Mouse (Mus musculus): ENCODE results near the gene Mtx1.
A peak's percentile ranks its signal among the peaks of the same experiment; 100 is the strongest.

The Mtx1 gene

DNA sequence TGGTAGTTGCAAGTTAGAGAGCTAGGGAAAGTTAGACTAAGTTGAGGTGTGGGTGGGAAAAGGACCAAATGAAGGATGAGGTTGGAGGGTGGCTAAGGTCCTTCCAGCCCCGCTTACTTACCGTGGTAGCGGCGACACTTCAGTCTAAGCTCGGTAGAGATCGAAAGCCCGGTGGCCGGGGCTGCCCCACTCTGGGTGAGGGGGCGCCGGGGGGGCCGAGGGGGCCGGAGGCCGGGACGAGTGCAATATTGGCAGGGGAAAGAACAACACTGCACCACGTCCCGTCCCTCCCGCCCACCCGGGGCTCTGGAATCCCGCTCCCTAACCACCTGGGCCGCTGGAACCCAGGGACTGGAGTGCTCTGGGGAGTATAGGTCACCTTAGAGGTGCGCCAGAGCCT lies at the start of gene Mtx1:
Gene Mtx1 (minus strand): TSS at position 189 of the 400 bp plus-strand sequence.
- DNase-seq, result no peak

DNA sequence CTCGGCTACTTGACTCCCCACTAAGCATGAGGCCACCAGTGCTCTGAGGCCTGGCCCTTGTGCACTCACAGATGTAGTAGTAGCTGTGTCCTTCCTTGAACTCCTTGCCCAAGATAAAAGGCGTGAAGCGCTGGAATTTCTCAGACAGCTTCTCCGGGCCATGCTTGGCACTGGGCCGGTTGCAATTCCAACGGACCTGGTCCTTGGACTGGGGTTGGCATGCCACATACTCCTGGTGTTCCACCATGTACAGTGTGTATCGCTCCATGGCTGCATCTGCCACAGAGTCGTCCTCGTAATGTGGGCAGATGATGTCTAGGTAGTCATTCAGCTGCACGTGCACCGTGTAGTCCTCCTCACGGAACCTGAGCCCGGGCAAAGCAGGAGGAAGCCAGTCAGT lies 49.2 kb upstream of the Mtx1 start:
- DNase-seq, result no peak

DNA sequence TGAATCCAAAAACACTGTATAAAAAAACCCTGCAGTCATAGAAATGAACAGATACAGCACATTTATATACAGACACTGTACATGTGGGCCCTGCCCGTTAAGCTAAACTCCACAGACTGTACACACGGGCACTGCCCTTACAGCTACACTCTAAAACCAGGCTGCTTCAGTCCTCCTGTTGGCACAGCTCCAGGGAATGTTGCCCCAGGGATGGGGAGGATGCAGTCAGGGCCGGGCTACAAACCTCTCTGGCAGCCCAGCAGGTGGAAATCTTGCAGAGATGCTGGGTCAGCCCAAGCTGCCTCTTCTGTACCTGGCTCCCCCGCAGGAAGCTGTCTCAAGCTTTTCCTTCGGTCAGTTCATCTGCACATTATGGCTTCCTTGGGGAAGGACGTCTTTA lies 44.9 kb upstream of the Mtx1 start:
- peak; percentile 34 to 44 for DNase-seq

DNA sequence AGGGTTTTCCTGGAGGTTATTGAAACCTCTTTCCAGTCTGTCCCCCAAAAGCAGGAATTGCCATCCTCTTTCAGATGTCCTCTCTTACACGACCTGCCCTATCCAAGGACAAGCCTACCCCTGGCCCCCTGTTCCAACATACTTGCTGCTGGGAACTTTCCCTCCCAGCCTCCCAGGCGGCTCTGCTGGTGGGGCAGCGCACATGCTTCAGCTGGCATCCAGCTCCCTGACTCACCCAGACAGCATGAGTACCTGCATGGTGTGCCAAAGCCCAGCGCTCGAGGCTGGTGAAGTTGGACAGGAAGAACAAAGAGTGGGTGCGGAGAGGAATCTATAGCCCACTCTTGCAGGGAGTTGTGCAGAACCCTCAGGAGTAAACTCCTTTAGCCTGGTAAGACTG lies 44.0 kb upstream of the Mtx1 start:
- DNase-seq, result peak; percentile 67 to 73

DNA sequence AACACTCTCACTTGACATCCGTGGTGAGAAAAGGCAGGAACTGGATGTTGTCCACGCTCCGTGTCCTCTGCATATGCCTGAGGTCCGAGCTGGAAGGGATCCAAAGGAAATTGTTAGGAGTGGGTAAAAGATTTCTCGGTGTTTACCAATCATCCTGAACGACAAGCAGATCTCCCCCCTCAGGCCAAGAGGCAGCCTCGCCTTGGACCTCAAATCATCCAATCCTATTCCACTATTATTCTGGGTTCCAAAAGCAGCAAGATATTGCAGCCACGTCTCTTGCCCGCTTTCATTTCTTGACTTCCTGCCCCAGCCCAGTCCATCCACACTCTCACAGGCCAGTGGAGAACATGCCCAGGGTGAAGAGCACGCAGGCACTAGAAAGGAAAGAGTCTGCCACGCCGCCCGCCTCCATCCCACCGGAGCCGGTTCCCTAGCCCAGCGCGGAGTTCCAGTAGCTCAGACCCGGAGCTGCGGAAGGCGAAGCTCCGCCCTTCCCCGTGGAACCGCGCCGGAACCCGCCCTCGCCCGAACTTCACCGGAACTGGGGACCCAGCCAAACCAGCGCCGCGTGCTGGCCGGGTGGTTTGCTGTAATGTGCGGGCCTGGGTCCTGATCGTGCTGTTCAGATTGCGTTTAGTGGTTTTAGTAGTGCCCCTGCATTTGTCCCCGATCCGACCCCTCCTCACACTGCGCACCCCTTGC lies 43.3 kb upstream of the Mtx1 start, which contains the start of gene Slc50a1:
Gene Slc50a1 (minus strand): TSS at position 520 of the 705 bp plus-strand sequence.
- peak; percentile 87 to 89 for DNase-seq

DNA sequence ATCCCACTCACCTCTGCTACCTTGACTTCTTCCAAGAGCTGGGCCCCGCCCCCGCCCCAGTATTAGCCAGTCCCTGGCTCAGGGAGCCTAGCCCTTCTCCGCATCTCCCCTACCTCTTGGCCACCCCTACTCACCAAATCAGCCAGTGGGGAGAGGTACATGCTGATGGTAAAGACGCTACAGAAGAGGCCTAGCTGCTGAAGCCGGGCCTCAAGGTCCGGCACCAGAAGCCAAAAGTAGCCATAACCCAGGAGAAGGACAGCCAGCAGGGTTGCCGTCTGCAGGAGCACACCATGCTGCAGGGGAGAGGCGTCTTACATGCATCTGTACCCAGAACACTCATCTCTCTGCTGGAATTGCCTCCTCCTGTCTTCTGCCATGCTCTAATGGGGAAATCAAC lies 42.0 kb upstream of the Mtx1 start:
- DNase-seq, result no peak

DNA sequence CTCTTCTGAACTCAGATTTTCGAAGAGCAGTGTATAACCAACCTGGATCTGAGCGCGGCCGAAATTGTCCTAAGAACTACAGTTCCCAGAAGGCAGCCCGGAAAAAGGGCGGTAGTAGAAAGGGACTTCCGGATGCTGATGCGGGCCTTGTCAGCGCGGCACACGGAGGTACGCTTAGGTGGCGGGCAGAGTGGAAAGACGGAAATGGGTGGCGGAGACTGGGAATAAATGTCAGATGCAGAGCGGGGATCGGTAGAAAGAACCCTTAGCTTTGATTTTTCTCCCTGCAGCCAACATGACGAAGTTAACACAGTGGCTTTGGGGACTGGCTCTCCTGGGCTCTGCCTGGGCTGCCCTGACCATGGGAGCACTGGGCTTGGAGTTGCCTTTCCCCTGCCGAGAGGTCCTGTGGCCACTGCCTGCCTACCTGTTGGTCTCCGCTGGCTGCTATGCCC lies 39.6 kb upstream of the Mtx1 start:
- DNase-seq, result peak; percentile 85 to 89

DNA sequence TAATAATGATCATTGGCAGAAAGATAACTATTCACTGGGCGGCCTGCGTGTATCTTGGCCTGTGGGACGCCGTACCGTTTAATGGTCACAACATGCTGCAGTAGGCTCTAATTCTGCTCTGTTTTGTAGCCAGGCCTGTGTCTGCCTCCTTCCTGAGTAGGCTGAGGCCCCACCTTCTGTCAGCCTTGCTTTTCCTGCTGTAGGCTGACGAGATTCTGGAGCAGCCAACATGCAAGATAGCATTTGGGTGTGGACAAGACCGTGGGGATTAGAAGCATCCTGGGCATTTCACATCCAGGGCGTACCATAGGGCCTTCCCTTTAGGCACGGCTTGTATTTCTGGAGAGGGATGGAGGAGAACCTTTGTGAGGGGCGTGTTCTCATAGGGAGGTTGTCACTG lies 35.5 kb upstream of the Mtx1 start:
- no peak for DNase-seq

DNA sequence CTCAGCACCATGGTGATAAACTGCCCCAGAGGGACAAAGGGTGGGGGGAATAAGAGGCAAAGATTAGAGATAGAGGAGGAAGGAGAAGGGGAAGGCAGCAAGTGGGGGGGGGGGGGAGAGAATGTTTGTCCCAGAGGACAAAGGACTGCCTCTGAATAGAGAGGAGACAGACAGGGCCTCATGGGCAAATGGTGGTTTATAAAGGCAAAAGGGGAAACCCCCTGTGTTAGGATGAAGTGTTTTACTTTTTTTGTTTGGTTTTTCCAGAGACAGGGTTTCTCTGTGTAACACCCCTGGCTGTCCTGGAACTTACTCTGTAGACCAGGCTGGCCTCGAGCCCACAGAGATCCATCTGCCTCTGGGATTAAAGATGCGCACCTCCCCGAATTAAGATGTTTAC lies 33.3 kb upstream of the Mtx1 start:
- DNase-seq, result no peak

DNA sequence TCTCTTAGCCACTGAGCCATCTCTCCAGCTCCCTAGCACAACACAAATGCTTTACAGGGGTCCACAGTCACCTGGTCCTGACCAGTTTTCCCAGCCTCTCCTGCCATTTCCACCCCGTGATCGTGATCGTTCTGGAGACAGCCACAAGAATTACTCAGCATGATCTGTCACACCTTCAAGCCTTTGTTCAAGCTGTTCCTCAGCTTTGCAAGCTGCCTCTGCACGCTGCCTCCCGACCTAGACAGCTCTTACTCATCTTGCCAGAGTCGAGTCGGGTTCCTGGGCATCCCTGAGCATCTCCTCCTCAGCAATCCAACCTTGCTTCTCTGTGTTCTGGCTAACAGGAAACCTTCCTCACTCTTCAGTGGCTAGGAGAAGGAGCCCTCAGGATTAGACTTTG lies 32.2 kb upstream of the Mtx1 start, which contains the start of gene Dpm3:
Gene Dpm3 (plus strand): TSS at position 283 of the 400 bp plus-strand sequence.
- no peak for DNase-seq

DNA sequence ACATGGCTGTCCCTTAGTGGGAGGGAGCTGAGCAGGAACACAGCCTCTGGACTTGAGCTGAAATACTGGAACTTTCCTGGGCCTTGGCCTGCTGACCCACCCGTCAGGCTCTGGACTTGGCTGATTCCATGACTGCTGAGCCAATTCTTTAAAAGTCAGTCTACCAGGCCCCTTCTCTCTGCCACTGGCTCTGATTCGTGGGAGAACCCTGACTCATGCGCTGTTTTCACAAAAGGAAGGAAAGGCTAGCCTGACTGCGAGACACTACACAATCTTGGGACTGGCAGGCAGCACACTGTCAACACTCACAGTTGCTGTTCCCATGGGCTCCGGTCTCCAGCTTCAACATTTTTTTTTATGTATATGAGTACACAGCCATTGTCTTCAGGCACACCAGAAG lies 29.3 kb upstream of the Mtx1 start:
- DNase-seq, result no peak

DNA sequence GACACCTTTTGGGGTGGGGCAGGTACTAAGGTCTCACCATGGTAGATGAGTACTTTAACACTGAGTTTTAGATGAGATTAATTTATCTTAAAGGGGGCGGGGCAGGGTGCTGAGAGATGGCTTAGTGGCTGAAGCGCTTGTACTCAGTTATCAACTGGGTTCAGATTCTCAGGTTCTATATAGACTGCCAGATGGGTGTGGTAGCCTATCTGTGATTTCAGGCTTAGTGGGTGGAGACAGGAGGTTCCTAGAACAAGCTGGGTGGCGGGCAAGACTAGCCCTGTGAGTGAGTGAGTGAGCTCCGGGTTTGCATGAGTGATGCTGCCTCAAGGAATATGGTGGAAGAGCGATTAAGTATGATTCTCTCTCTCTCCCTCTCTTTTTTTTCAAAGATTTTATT lies 28.1 kb upstream of the Mtx1 start:
- no peak for DNase-seq

DNA sequence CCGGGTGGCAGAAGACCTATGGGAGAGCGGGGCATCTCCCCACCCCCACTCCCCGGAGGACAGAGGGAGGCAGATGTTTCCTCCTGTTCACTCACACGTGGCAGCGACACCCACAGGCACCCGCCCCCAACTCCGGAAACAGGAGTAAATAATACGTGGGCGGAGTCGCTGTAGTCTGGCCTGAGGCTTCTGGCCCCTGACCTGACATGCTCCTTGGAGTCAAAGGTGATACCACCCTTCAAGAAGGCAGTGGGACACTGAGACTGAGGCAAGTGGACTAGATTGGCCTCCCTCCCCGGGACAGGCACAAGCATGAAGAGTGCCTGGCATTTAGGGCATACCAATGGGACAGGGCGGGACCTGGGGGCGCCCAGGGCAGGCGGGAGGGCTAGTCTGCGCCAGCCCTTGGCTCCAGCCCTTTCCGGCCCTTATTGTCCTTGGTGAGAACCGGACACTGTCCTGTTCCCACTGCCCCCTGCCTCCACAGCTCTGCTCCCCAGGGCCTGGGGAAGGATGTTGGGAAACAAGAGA lies 24.5 kb upstream of the Mtx1 start:
- DNase-seq, result no peak

DNA sequence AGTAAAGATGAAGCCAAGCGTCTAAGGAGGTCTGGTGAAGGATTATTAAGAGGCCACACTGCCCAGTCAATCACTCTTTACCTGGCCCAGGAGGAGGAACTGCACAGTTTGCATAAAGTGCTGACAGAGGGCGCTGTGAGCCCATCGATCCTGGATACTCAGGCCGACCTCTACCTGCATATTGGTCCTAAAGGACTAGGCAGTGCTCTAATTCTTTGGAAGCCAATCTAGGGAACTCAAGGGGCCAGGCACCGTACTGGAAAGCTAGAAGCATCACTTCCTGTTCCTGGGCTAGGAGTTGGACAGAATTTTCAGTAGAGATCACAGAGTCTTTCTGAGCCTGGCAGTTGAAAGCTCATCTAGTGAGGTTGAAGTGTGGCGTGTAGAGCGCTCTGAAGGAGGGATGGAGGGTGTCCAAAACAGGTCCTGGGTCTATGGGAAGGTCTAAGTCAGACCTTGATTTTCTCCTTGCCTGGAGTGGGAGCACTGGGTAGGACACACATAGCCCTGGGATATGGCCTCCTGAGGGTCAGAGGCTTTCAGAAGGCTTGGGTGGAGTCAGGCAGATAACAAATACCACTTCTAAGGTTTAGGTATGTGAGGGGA lies 23.6 kb upstream of the Mtx1 start:
- peak; percentile 74 to 77 for DNase-seq

DNA sequence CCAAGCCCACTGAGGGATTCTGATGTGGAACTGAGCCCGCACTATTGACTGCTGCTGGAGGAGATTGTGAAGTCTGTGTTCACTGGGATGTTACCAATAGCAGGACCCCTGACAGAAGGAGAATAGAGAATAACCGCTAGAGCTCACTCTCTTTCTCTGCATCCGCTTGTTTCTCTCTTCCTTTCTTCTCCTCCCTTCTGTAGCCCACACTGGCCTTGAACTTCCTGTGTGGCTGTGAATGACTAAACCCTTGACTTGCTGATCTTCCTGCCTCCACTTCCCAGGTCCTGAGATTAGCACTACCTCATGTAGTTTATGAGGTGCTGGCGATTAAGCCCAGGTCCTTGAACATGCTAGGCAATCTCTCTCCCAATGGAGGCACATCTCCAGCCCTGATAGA lies 20.6 kb upstream of the Mtx1 start:
- peak in 1 of 2 experiments; percentile 9 for DNase-seq

DNA sequence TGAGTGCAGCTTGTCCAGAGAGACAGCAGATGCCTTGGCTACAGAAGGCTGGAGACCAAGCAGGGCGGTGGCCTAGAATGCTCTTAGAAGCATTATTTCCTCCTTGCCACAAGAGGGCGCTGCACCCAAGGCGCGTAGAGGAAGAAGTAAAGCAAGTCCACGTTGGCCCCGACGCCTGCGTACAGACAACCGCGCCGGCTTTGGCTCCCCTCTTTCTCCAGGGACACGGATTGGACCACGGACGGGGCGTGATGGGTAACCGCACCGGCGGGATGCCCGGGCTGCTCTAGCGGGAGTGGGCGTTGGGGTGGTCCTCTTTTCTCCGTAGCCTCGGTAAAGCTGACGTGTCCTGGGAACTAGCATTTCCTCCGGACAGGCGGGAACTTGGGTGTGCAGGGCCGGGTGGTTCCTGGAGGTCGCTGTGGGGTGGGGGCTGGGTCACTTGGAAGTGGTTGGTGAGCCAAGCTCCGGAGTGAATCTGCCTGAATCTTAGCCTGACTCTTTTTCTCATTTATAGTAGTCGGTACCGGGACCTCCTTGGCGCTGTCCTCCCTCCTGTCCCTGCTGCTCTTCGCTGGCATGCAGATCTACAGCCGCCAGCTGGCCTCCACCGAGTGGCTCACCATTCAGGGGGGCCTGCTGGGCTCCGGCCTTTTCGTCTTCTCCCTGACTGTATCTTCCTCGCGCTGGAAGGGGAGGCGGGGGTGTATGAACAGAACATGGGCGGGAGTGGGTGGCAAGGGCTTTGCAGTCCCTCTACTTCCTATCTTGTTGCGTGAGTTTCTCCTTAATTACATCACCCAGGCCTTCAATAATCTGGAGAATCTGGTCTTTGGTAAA lies 19.6 kb upstream of the Mtx1 start, which contains the start of gene Trim46:
Gene Trim46 (minus strand): TSS at position 49 of the 840 bp plus-strand sequence.
- peak; percentile 94 for DNase-seq

DNA sequence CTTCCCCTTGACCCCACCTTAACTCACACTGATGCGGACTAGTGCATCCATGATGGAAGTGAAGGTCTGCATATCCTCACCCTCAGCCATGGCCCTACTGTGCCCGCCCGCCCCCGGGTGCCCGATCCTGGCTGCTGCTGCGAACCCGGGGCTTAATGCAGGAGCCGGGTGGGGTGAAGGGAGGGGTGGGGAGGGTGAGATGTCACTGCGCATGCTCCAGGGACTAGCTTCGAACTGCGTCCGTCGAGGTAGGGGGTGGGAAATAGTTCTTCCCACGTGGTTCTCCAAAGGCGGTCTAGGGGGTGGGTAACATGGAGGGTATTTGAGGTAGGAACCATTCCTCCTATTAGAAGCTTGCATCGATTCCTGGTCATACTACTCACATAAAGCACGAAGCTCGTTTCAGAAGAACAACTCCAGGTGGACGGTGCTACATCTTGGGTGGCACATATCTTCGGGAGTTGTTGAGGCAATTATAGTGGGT lies 18.8 kb upstream of the Mtx1 start, which contains the start of gene Krtcap2:
Gene Krtcap2 (plus strand): TSS at position 279 of the 484 bp plus-strand sequence.
- DNase-seq, result peak; percentile 74 to 77

DNA sequence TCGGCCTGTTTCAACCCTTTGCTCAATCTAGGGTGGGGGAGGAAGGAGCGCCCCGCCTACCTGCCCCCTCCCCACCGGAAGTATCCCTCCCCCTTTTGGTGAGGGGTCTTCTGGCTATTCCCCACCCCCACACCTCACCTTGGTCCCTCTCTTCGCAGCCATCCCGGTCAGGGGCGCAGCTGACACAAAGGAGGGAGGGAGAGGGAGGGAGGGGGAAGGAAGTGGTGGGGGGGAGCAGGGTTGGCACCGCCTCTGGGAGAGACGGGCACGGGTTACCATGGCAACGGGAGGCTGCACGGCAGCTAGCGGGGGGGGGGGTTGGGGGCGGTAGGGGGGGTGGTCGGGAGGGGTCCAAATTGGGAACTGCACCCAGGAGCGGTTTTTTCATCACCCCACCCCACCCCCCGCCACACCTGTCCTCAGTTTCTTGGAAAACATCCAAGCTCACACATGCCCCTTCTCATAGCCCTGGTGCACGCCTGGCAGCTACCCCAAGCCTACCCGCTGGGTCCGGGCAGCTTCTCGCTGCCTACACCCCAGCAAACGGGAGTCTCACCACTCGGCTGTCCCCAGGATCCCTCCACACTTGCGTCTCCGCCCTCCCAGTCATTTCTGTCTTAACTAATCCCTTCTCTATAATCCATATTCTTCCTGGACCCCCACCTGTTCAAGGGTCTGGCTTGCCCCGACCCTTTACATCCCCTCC lies 18.2 kb upstream of the Mtx1 start:
- peak; percentile 76 to 78 for DNase-seq

DNA sequence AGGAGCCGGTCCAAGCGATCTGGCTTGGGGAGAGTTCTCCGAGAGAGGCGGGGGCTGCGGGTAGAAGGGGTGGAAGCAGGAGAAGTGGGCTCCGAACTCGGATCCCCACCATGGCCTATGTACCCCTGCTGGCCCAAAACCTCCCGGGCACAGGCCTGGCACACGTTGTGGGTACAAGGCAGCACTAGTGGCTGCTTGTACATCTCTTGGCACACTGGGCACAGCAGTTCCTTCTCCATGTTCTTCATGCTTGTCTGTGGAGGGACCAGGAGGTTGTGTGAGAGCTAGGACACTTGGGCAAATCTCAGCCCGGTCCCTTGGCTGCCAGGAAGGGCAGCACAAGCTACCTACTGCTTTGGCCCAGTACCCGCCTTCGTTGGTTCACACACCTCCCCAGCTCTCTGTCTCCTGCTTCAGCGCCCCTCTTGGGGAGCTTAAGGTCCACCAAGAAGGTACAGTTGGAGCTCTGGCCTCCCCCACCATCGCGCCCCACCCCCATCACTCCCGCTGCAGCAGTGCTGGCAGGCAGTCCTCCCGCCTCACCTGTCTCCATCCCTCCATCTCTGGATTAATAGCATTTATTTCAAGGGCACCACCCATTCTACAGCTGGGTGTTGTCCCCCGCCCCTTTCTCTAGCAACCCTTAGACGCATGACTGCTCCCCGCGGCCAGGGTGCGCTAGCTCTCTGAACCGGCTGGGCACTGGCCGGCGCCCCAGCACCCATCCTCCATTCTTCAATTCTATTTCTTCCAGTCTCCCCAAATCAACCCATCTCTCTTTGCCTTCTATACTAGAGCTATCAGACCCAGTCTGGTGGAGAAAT lies 17.5 kb upstream of the Mtx1 start:
- peak; percentile 58 to 66 for DNase-seq

DNA sequence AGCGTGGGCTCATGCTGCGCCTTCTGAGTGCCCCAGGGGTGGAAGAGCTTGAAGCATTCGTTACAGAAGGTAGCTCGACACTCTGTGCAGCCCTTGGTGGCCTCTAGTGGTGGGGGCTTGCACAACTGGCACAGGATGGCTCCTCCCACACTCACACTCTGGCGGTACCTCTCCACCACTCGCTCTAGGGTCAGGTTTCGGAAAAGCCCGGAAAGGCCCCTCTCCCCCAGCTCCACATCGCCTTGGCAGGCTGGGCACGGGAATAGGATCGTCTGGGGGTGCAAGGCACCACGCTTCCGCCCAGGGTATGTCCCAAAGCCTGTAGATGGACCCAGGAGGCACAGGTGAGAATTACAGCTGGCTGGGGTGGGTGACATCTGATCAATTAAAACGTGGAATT lies 16.7 kb upstream of the Mtx1 start:
- DNase-seq, result peak in 1 of 2 experiments; percentile 30

DNA sequence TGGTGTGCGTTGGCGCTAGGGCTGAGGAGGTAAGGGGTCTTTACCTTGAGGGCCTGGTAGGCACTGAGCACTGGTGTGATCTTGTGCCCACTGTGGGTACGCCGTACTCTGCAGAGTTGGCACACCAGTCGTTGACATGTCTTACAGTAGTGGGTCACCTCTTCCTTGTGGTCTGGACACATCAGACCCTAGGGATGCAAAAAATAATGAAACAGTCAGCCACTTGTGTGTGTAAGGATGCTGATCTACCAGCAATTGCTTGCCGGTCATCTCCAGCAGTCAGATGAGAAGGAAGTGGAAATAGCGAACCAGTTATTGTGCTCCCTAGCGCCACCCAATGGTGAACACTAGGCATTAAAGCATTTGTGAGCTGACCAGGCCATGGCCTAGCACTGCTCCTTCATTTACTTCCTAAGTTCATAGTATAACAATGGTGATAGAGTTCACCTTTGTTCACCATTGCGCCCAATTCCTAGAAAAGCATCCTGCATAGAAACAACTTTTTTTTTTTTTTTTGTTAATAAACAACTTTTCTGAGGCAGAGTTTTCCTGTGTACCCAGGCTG lies 15.5 kb upstream of the Mtx1 start:
- peak; percentile 75 to 82 for DNase-seq

All from cerebellum, adult 18-20 months (tissue).